Mouse (Mus musculus): ENCODE results near the gene Iqgap2.

Gene Iqgap2

DNA sequence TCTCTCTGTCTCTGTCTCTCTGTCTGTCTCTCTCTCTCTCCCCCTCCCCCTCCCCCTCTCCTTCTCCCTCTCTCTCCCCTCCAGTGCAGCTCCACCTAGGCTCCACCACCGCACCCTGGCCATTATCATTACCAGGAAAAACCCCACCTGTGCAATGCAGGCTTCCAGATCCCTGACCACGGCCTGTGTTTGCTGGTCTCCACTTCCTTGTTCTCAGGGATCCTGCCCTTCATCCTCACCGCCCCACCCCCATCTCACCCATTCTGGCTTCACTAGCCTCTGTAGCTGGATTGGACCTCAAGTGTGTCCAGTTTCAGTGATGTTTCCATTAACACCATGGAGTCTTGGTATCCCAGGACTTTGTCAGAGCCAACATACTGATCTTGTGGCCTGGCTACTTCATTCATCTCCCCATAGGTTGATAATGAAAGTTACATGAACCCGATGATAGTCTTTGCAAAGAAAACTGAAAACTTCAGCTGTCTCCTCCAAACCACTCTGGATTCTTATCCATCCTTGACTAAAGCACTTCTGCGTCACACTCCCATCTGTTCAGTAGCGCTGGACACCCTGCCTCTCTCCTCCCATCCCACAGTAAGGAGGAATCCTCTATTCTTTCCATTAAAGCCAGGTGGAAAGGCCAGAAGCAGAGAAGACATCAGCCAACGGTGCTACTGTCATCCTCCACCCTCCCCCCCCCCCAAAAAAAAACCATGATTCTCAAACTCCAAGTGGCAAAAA, 62.1 kb downstream of the Iqgap2 start:
- DNase-seq (ENCODE audit: low spot score) = no peak

DNA sequence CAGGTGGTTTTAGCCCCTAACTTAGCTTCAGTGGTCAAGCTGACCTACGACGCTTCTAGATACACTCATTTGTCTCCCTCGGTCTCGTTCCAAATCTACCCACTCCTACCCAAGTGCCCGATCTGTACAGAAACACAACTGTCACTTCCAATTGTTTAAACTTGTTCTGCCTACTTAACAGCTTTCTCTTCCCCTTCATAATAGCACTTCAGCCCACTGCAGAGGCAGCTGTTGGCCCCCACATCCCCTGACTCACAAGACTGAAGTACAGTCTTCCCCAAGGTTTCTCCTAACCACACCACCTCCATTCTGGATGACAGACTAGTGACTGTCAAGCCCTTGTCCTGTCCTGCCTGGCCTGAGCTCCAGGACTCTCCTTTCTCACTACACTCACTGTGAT, 63.1 kb downstream of the Iqgap2 start:
- no peak for DNase-seq (ENCODE audit: low spot score)

DNA sequence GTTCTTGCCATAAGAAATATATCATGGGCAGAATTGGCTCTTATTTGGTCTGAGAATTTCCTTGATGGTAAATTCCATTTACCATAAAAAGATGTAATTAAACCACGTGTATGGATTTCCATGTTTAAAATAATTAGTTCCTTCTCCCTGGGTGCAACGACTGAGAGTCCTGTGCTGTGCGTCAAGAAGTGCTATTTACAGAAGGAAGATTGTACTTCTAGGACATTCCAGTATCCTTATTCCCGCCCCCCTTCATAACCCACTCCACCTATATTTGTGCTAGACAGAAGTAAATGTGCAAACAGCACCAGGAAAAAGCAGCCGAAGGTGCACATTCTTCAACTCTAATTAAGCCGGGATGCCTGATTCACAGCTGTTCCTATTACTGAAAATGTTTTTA, 65.5 kb downstream of the Iqgap2 start:
- DNase-seq (ENCODE audit: low spot score) = no peak

DNA sequence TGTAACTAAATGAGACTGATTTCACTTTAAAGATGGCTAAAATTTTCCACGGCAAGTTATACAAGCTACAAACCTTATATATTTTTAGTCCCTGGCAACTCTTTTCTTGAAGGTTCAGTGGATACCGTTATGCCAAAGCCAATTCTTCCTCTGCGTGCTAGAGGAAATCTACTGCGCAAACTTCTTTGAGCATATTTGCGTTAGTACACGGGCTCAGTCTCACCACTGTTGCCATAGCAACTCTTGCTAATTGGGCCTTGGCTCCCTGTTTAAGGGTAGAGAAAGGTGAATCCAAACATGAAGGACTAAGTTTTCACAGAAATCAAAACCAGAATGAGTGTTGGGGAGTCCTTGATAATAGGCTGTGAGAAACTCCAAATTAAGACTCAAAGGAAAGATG, 68.8 kb downstream of the Iqgap2 start:
- DNase-seq (ENCODE audit: low spot score) = no peak

DNA sequence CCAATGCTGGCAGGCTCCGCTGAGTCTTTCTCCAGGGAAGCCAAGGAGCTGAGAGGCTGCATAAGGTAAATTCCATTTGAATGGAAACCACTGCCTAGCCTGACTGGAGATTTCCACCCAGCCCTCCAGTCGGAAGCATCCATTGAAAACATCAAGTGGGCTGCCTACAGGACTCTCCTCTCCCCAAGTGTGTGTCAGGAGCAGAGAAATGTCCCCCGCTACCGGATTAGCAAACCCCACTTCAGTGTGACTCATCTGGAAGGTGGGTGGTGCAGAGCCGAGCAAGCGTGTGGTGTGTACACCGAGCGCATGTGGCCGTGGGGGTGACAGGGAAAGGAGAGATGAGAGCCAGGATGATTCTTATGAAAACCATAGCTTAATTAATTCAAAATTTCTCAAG, 71.7 kb downstream of the Iqgap2 start:
- no peak for DNase-seq (ENCODE audit: low spot score)

DNA sequence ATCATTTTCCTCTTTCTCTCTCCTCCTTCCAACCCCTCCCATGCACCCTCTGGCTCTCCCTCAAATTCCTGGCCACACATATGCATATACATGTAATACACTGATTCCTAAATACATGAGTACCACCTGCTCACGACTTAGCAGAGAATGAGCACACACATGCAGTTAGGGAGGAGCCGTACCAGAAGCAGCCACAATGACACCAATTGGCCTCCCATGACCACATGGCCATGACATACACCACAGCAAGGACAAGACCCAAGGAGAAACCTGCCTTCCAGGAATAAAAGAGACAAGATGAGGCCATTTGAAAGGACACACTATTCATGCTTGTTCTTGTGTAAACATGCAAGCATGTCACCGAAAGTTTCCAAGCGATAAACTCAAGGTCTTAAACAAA, 72.8 kb downstream of the Iqgap2 start:
- no peak for DNase-seq (ENCODE audit: low spot score)

DNA sequence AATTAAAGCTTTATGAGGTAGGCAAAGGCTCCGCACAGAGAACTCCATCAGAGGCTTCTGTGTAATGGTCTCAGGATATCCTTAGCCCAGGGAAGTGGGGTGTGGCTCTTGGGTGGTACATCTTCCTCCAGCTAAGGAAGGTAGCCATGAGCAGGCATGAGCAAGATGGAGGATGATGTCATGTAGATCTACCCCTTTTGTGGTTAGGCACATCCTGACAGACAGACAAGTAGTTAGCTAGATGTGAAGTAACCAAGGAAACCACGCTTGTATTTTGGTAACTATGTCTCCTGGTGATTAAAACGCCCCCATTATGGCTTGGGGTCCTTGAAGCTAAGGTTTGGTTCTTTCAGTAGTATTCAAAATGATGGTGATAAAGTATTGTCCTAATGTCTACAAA, 78.1 kb downstream of the Iqgap2 start:
- DNase-seq (ENCODE audit: low spot score) = no peak

DNA sequence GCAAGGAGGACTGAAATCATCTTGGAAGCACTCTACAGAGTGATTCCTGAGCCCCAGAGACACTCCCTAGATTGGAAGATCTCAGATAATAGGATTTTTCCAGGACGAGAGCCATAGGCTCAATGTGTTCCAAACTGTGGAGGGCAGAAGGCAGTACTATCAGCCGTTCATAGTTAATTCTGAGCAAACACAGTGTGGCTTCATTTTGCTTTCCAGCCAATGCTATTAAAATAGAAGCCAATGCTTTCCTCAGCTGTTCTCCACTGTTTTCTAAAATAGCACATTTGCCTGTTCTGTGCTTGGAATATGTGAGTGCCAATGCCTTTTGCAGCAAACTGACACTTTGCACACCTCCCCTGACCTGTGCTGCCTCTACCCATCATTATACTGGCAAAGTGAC, 80.9 kb downstream of the Iqgap2 start:
- no peak for DNase-seq (ENCODE audit: low spot score)

DNA sequence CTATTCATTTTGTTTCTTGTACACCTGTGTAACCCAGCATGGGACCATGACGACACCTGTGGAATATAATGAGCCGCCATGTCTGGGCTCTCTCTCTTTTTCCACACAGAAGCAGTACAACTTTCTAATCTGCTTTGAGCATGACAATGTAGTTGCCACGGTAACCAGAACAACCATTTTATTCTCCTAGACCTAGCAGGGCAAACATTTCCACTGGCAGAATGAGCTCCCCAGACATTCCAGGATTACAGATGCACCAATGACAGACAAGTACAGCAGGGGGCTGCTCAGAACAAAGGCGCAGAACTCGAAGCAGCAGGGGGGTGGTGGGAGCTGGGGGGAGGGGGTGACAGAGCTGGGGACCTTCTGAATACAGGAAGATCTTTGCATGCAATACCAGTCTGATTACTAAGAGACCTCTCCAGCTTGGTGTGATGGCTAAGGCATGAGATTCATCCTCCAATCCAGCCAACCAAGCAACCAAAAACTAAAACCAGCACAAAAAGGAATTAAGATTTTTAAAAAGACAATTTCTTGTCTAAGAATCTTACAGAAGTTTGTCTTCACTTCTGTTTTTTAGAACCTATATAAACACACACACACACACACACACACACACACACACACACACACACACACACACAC, 84.5 kb downstream of the Iqgap2 start:
- no peak for DNase-seq (ENCODE audit: low spot score)

DNA sequence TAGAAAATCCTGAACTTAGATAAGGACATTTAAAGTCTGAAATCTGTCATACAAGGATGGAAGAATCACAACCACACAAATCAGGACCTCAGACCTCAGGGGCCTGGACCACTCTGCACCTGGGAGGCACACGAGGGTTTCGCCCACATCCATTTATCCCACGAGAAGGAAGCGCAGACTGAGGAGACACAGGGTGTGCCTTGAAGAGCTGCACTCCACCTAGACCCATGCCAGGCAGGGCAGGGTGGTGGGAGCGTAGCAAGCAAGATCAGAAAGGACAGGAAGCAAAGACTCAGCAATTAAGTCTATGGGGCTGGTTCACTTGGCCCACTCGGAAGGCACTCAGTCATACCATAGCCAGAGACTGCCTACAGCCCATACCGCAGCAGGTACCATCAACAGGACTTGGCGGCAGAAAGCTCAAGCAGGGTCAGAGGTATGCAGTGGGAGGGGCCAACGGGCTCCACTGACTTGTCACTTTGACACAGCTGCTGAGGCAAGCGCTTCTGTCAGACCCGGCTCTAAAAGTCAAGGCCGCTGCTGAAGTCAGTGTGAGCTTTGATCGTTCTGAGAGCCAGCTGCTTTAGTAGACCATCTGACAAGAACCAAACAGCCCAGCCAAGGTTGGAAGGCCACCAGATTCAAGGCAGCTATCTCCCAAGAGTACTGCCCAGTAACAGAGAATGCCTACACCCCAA, 86.1 kb downstream of the Iqgap2 start:
- DNase-seq (ENCODE audit: low spot score) = no peak

DNA sequence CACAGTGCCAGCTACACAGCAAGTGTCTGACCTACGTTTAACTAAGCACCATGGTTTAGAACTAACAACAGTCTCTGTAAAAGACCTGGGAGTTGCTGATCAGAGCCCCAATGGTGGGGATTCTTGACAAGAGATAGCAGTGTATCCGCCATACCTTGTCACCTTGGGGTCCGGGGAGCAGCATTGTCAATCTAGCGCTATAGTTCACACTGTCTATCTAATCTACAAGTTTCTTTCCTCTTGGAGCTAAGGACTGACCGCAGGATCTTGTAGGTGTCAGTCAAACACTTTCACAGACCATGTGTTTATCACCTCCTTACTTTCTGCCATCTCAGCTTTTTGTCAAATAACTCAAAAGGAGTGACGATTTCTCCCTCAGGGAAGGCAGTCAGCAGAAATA, 87.6 kb downstream of the Iqgap2 start:
- no peak for DNase-seq (ENCODE audit: low spot score)

DNA sequence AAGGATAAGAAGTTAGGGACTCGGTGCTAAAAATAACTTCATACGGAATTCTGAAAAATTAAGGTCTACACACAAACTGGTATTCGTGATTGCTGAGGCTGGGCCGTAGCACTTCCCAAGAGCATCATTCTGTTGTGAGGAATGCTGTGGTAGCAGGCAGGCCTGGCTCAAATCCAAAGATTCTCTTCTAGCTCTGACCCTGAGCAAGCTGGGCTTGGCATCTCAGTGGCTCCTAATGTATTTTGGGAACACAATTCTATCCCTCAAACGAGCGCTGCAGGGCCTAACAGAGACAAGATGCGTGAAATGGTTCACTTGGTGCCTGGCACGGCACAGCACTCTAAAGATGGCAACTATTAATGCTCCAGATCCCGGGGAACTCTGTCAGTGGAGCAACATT, 90.8 kb downstream of the Iqgap2 start:
- no peak for DNase-seq (ENCODE audit: low spot score)

DNA sequence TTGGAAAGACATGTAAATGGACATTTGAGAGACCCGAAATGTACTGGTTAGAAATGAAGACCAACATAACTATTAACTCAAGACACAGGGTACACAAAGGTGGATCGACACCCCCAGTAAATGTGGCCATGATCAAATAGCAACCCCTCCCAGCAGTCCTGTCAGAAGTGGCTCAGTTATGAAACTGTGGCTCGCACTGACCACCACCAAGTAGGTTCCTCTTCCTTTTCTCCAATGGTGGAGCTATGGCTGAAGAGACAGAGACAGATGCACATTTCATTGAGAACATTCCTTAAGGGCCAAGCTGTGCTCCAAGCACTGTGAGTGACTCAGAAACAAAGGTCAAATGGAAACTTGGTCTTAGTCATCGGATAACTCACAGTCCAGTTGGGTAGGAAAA, 92.4 kb downstream of the Iqgap2 start:
- no peak for DNase-seq (ENCODE audit: low spot score)

DNA sequence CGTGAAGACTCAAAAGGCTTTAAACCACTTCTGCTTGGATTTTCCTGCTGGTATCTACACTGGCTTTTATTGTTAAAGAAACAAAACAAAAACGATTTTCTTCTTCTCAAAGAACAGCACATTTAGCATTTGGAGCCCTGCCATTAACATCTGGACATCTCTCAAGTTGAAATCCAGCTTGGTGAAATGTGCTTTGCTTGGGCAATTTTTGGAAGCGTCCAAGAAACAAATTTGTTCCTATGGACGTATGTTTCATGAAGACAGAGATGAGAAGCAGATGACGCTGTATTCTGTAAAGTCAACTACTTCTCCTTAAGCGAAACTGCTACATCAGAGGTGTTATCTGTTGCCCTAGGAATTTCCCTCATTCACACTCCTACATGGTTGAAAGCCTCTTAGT, 93.0 kb downstream of the Iqgap2 start:
- no peak for DNase-seq (ENCODE audit: low spot score)

DNA sequence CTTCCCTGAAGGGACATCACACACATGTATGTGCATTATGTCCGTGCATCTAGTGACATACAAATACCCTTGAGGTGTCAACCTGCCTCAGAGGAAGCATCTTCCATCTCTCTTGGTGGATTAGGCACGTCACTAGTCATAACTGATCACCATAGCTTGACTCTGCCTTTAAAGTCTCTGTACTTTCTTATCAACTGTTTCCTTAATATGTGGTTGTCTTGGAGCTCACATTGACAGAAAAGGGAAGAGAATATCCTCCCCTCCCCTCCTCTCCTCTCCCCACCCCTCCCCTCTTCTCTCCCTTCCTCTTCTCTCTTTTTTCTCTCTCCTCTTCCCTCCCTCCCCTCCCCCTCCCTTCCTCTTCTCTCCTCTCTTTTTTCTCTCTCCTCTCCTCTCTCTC, 94.2 kb downstream of the Iqgap2 start:
- DNase-seq (ENCODE audit: low spot score) = no peak

DNA sequence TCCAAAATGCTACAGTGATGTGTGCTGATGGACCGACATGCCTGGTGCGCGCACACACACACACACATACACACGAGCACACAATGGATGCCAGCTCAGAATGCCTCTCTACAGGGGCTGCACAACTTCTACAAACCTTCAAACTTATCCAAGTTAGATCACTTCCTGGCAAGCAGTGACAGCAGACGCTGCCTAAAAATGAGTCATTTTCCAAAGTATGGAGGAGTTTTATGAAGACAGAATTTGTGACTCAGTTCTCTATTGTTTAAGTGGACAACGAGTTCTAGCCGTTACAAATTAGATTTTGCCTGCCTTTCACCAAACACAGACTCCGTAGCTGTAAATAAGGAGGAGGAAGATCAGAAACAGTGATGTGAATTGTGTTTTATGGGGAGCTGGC, 97.4 kb downstream of the Iqgap2 start:
- DNase-seq (ENCODE audit: low spot score) = no peak

DNA sequence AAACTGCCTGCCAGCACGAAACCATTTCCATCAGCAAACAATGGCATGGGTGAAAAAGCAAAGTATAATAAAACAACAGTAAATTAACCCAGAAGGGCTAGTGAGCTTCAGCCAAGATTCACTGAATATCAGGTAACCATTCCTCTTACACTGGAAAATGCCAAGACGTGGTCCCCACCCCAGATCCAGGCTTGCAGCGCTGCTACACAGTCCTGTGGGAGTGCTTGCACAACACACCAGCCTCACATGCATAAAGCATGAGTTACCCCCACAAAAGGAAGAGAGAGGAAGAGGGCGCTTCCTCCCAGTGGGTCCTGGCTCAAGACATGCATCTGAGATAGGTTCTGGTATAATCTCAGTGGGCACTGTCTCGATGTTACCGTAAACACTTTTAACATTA, 100.8 kb downstream of the Iqgap2 start:
- DNase-seq (ENCODE audit: low spot score) = no peak

DNA sequence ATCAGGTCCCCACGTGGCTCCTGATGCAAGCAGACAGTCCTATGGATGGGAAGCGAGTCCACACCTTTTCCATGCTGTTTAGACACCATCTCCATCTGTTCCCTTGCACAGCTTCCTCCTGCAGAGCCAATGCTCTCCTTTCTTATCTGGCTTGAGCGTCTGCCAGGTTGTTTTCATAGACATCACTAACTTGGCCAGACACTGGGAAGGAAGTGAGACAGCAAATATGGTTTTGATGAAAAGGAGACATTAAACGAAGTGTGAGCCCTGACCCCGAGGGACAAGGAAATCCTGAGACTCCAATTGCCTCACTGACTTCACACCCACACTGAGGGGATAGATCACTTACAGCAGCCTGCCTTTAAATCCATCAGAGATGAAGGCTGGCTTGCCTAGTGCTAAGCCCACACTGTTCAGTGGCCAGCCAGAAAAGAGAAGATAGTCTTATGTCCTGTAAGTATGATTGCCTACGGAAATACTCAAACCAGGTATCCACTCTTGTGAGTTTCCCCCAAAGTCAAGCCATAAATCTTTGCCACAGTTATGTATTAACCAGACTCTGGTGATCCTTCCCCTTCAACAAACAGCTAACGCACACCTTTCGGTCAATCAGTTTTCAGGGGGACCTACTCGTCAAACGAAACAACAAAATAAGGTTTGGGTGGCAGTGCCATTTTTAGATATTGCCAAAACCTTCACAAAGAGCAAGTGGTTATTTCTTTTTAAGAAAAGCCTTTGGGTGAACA, 102.9 kb downstream of the Iqgap2 start:
- DNase-seq (ENCODE audit: low spot score) = no peak

DNA sequence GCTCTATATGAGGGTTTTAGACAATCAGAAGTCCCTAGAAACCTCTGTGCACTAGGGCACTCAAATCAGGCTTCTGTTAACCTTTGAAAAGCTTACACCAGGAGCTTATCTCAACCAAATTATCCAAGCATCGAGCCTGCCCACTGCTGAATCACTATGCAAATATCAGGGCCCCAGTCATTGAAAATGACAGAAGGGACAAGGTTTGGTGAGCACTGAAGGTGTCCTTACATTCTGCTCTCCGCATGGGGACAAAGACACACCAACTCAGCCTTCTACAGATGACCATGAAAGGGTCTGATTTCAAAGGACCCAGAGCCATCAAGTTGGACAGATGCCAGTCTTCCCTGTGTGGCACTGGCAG, 108.8 kb downstream of the Iqgap2 start:
- DNase-seq (ENCODE audit: low spot score) = no peak

DNA sequence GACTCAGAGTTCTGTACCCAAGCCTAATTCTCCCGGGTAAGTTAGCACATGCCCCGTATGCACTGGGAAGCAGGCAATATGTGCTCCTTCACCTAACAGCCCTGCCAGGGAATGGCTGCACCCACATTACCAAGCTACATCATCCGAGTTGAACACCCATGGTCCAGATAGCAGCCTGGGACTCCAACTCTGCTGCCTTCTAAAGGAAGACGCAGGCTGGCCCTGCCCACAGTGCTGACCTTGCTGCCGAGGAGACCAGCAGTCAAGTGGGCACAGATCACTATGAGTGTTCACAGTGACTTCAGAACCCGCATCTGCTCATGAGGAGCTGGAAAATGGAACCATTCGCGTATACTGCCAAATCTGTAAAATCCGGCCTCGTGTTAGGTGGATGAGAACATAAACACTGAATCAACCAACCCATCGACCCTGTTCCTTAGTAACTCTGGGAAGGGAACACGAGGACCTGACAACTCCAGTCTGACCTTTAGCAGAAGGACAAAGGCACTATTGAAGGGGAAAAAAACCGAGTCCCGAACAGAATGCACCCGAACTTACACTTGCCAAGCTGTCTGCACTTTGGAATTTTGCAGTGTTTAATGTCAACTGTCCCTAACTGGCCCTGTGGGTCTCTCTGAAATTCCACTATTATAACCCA, 109.3 kb downstream of the Iqgap2 start:
- DNase-seq (ENCODE audit: low spot score) = no peak

DNA sequence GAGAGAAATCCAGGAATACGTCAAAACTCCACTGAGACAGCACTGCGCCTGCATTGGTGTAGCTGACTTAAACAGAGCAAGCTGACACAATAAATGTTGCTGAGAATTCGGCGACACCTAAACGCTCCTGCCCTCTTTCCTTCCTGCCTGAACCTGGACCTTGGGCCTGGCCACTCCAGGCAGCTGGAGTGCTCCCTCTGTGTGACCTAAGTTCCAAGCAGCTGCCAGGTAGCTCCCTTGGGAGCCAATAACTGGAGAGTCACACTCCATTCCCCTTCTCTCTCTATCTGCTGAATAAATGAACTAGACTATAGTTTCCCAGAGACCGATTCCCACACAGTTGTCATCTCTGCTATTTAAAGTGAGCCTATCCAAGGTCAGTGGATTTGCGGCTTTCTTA, 111.7 kb downstream of the Iqgap2 start:
- no peak for DNase-seq (ENCODE audit: low spot score)

DNA sequence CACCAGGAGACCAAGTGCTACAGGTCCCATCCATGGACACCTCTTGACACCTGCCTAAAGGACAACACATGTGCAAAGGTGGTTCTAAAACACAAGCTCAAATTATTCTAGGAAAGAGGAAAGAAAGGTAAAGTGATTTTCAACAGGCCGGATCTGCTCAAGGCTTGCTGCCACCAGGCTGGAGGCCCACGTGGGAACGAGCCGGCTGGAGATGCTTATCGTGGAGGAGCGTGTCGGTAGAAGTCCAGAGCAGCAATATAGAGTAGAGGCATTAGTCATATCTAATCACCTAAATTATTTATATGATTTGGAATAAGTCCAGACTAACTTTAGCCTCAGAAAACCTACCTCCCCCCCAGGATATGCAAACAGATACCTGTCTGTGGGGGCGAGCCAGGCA, 112.5 kb downstream of the Iqgap2 start:
- no peak for DNase-seq (ENCODE audit: low spot score)

Measured in spleen, adult 12 weeks (tissue).